Mouse (Mus musculus) induced T-regulatory cell, adult 2 months (primary cell): ENCODE results near the gene Sult6b2.

Source experiments
- DNase-seq: peaks from one replicate; pipeline ENCODE4 v3.0.0-alpha.2; 2012; ENCODE audit warnings: low read depth

Sult6b2 gene

GRCm38 (mm10) chr6:142810239-142810638 is 5.9 kb upstream of the Sult6b2 start:
- peak; percentile 40 for DNase-seq

GRCm38 (mm10) chr6:142809373-142810098 is 5.2 kb upstream of the Sult6b2 start:
- peak; percentile 55 for DNase-seq

GRCm38 (mm10) chr6:142806326-142806725 is 2.0 kb upstream of the Sult6b2 start:
- no peak for DNase-seq

- no peak for DNase-seq
Observed at GRCm38 (mm10) chr6:142802617-142803525, 1.4 kb downstream of the Sult6b2 start.

GRCm38 (mm10) chr6:142801687-142802086 is 2.6 kb downstream of the Sult6b2 start:
- DNase-seq: no peak

GRCm38 (mm10) chr6:142799704-142800374 is 4.5 kb downstream of the Sult6b2 start:
- DNase-seq: no peak

- no peak for DNase-seq
Observed at GRCm38 (mm10) chr6:142798837-142799236, 5.5 kb downstream of the Sult6b2 start.

- no peak for DNase-seq
Observed at GRCm38 (mm10) chr6:142797996-142798395, 6.3 kb downstream of the Sult6b2 start.

- DNase-seq: no peak
Observed at GRCm38 (mm10) chr6:142795655-142796441, 8.5 kb downstream of the Sult6b2 start.

- no peak for DNase-seq
Observed at GRCm38 (mm10) chr6:142795087-142795486, 9.2 kb downstream of the Sult6b2 start.

- no peak for DNase-seq
Observed at GRCm38 (mm10) chr6:142793468-142793867, 10.8 kb downstream of the Sult6b2 start.

- no peak for DNase-seq
Observed at GRCm38 (mm10) chr6:142792241-142792968, 11.9 kb downstream of the Sult6b2 start.

GRCm38 (mm10) chr6:142789736-142790135 is 14.6 kb downstream of the Sult6b2 start:
- DNase-seq: no peak

- no peak for DNase-seq
Observed at GRCm38 (mm10) chr6:142788042-142788987, 16.0 kb downstream of the Sult6b2 start.

- DNase-seq: no peak
Observed at GRCm38 (mm10) chr6:142786106-142786505, 18.2 kb downstream of the Sult6b2 start.

- peak; percentile 90 for DNase-seq
Observed at GRCm38 (mm10) chr6:142785343-142785742, 19.0 kb downstream of the Sult6b2 start.

- DNase-seq: no peak
Observed at GRCm38 (mm10) chr6:142781286-142781685, 23.0 kb downstream of the Sult6b2 start.

- no peak for DNase-seq
Observed at GRCm38 (mm10) chr6:142780574-142781033, 23.7 kb downstream of the Sult6b2 start.

- peak; percentile 75 for DNase-seq
Observed at GRCm38 (mm10) chr6:142779812-142780573, 24.3 kb downstream of the Sult6b2 start.
